Mouse (Mus musculus): ENCODE measurements around the gene Napb. TPM values are rescaled to one million over a fixed set of nuclear protein-coding genes. Genes with fewer than 3 reads are reported as not detected.

The Napb gene
- polyA plus RNA-seq, 2 experiments, result 0.14 to 0.36 TPM

GRCm38 (mm10) chr2:148686862-148687261, 45.4 kb downstream of the Napb start:
- WGBS (ENCODE audit: insufficient replicate concordance), result 71% methylated on average over 1 of the region's 1 CpGs
- ATAC-seq (ENCODE audit: insufficient read depth), result no peak
- DNase-seq (ENCODE audit: low read depth in 3 of 3, low spot score in 3 of 3), result no peak
- no peak overlapping the region for H3K4me3 ChIP-seq (ENCODE audit: insufficient read depth in 1 of 2, low read depth in 2 of 2, low read length in 2 of 2)
- TF ChIP-seq CTCF (IDR thresholded peaks at IDR 0.05; ENCODE audit: low read depth) (no peak), EP300 (IDR thresholded peaks at IDR 0.05; ENCODE audit: low read depth) (no peak)
- no peak overlapping the region for H3K4me2 ChIP-seq (ENCODE audit: low read depth)
- no peaks in the 10 kb centered on the region for H3K27me3 ChIP-seq (ENCODE audit: control insufficient read depth, insufficient read depth, low read length)
- H3K9me3 ChIP-seq (ENCODE audit: control insufficient read depth, low read length), result no peaks in the 10 kb centered on the region
- peaks cover 25% of the 10 kb centered on the region for H3K36me3 ChIP-seq (replicated peaks; ENCODE audit: control insufficient read depth, insufficient read depth, low read depth)
- no peak overlapping the region for H3K9ac ChIP-seq (replicated peaks)
- H3K4me1 ChIP-seq (replicated peaks; ENCODE audit: control insufficient read depth in 2 of 2, insufficient read depth in 2 of 2, low read length in 1 of 2), result peaks cover 3 to 14% of the 10 kb centered on the region in 2 experiments
- H3K27ac ChIP-seq, result no peak overlapping the region

GRCm38 (mm10) chr2:148685709-148686108, 46.6 kb downstream of the Napb start:
- H3K36me3 ChIP-seq (replicated peaks; ENCODE audit: control insufficient read depth, insufficient read depth, low read depth), result peaks cover 18% of the 10 kb centered on the region
- WGBS (ENCODE audit: insufficient replicate concordance), result 63% methylated on average over 3 of the region's 3 CpGs
- H3K9ac ChIP-seq (replicated peaks), result no peak overlapping the region
- H3K4me2 ChIP-seq (ENCODE audit: low read depth), result no peak overlapping the region
- H3K27ac ChIP-seq, result no peak overlapping the region
- H3K4me3 ChIP-seq (ENCODE audit: insufficient read depth in 1 of 2, low read depth in 2 of 2, low read length in 2 of 2), result no peak overlapping the region
- TF ChIP-seq CTCF (IDR thresholded peaks at IDR 0.05; ENCODE audit: low read depth), result no peak
- no peak for TF ChIP-seq EP300 (IDR thresholded peaks at IDR 0.05; ENCODE audit: low read depth)
- peak in 1 of 3 experiments; percentile 29 for DNase-seq (ENCODE audit: low read depth in 3 of 3, low spot score in 3 of 3)
- H3K9me3 ChIP-seq (ENCODE audit: control insufficient read depth, low read length), result no peaks in the 10 kb centered on the region
- H3K4me1 ChIP-seq (replicated peaks; ENCODE audit: control insufficient read depth in 2 of 2, insufficient read depth in 2 of 2, low read length in 1 of 2), result peaks cover 6 to 14% of the 10 kb centered on the region in 2 experiments
- no peak for ATAC-seq (ENCODE audit: insufficient read depth)
- H3K27me3 ChIP-seq (ENCODE audit: control insufficient read depth, insufficient read depth, low read length), result no peaks in the 10 kb centered on the region

GRCm38 (mm10) chr2:148684972-148685371, 47.3 kb downstream of the Napb start:
- WGBS (ENCODE audit: insufficient replicate concordance), result 73% methylated on average over 2 of the region's 2 CpGs
- Histone ChIP-seq H3K4me2 (ENCODE audit: low read depth) (no peak overlapping the region), H3K9ac (replicated peaks) (no peak overlapping the region), H3K27me3 (ENCODE audit: control insufficient read depth, insufficient read depth, low read length) (no peaks in the 10 kb centered on the region), H3K36me3 (replicated peaks; ENCODE audit: control insufficient read depth, insufficient read depth, low read depth) (peaks cover 11% of the 10 kb centered on the region), H3K9me3 (ENCODE audit: control insufficient read depth, low read length) (no peaks in the 10 kb centered on the region), H3K4me3 (ENCODE audit: insufficient read depth in 1 of 2, low read depth in 2 of 2, low read length in 2 of 2) (no peak overlapping the region), H3K4me1 (replicated peaks; ENCODE audit: control insufficient read depth in 2 of 2, insufficient read depth in 2 of 2, low read length in 1 of 2) (peaks cover 9 to 16% of the 10 kb centered on the region in 2 experiments), H3K27ac (no peak overlapping the region)
- ATAC-seq (ENCODE audit: insufficient read depth), result no peak
- DNase-seq (ENCODE audit: low read depth in 3 of 3, low spot score in 3 of 3), result no peak
- TF ChIP-seq CTCF (IDR thresholded peaks at IDR 0.05; ENCODE audit: low read depth) (no peak), EP300 (IDR thresholded peaks at IDR 0.05; ENCODE audit: low read depth) (no peak)

- Histone ChIP-seq H3K4me3 (ENCODE audit: insufficient read depth in 1 of 2, low read depth in 2 of 2, low read length in 2 of 2) (no peak overlapping the region), H3K4me1 (replicated peaks; ENCODE audit: control insufficient read depth in 2 of 2, insufficient read depth in 2 of 2, low read length in 1 of 2) (peaks cover 17 to 27% of the 10 kb centered on the region in 2 experiments)
Measured at GRCm38 (mm10) chr2:148683031-148683430, 49.2 kb downstream of the Napb start.

GRCm38 (mm10) chr2:148681461-148681891, 50.8 kb downstream of the Napb start:
- peak overlapping the region; percentile 71 to 83 for H3K4me3 ChIP-seq (ENCODE audit: insufficient read depth in 1 of 2, low read depth in 2 of 2, low read length in 2 of 2)
- peak overlapping the region; percentile 77 for H3K4me2 ChIP-seq (ENCODE audit: low read depth)
- peaks cover 13% of the 10 kb centered on the region for H3K36me3 ChIP-seq (replicated peaks; ENCODE audit: control insufficient read depth, insufficient read depth, low read depth)
- peak; percentile 66 for ATAC-seq (ENCODE audit: insufficient read depth)
- no peak overlapping the region; the same call in 1 of the 2 replicates for H3K27ac ChIP-seq
- TF ChIP-seq EP300 (IDR thresholded peaks at IDR 0.05; ENCODE audit: low read depth), result no peak
- TF ChIP-seq CTCF (IDR thresholded peaks at IDR 0.05; ENCODE audit: low read depth), result peak; percentile 75
- peak in 1 of 3 experiments; percentile 31 for DNase-seq (ENCODE audit: low read depth in 3 of 3, low spot score in 3 of 3)
- H3K4me1 ChIP-seq (replicated peaks; ENCODE audit: control insufficient read depth in 2 of 2, insufficient read depth in 2 of 2, low read length in 1 of 2), result peaks cover 17 to 30% of the 10 kb centered on the region in 2 experiments
- no peaks in the 10 kb centered on the region for H3K9me3 ChIP-seq (ENCODE audit: control insufficient read depth, low read length)
- WGBS (ENCODE audit: insufficient replicate concordance), result 8% methylated on average over 17 of the region's 17 CpGs
- H3K9ac ChIP-seq (replicated peaks), result peak overlapping the region; percentile 77
- no peaks in the 10 kb centered on the region for H3K27me3 ChIP-seq (ENCODE audit: control insufficient read depth, insufficient read depth, low read length)

More at GRCm38 (mm10) chr2:148683031-148683430, 49.2 kb downstream of the Napb start:
- H3K27me3 ChIP-seq (ENCODE audit: control insufficient read depth, insufficient read depth, low read length), result no peaks in the 10 kb centered on the region
- no peak overlapping the region for H3K4me2 ChIP-seq (ENCODE audit: low read depth)
- no peaks in the 10 kb centered on the region for H3K9me3 ChIP-seq (ENCODE audit: control insufficient read depth, low read length)
- ATAC-seq (ENCODE audit: insufficient read depth), result no peak
- H3K9ac ChIP-seq (replicated peaks), result no peak overlapping the region
- 33% methylated on average over 1 of the region's 1 CpGs for WGBS (ENCODE audit: insufficient replicate concordance)
- DNase-seq (ENCODE audit: low read depth in 3 of 3, low spot score in 3 of 3), result no peak
- peaks cover 6% of the 10 kb centered on the region for H3K36me3 ChIP-seq (replicated peaks; ENCODE audit: control insufficient read depth, insufficient read depth, low read depth)
- no peak overlapping the region for H3K27ac ChIP-seq
- TF ChIP-seq EP300 (IDR thresholded peaks at IDR 0.05; ENCODE audit: low read depth) (no peak), CTCF (IDR thresholded peaks at IDR 0.05; ENCODE audit: low read depth) (no peak)

Measured in liver, embryonic 14.5 days (tissue).